Mouse (Mus musculus): ENCODE measurements at regions not wholly inside any gene's neighbourhood (a gene's known extent, or its start where the extent isn't known, plus 50 kb on each side); places are given as distances from the start of the nearest gene placed in this dataset.

DNA sequence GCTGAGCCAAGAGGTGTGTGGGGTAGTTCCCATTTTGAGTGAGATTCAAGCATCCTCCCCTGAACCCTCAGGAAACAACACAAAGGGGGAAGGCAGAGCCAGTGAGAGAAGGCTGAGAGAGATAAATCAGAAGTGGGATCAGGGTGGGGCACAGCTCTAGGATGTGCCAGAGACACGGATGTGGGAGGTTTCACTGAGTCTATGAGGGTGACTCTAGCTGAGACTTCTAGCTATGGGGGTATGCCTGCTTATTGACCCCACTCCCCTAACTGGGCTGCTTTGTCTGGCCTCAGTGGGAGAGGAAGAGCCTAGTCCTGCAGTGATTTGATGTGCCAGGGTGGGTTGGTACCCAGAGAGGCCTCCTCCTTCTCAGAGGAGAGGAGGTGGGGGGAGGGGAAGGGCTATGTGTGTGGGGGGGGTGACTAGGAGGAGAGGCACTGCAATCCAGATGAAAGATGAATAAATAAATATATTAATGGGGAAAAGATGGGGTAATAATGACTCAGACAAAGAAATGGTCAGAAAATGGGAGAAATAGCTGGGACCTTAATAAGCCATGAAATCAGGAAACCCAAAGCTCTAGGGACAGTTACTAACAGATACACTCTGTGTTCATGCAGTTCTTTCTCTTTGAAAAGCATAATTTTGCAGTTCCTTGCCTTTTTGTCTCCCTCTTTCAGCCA is 547.0 kb upstream of the Adamts5 start:
- no peak for ATAC-seq (replicated peaks; ENCODE audit: low FRiP score, low TSS enrichment, poor library complexity, severe bottlenecking)

DNA sequence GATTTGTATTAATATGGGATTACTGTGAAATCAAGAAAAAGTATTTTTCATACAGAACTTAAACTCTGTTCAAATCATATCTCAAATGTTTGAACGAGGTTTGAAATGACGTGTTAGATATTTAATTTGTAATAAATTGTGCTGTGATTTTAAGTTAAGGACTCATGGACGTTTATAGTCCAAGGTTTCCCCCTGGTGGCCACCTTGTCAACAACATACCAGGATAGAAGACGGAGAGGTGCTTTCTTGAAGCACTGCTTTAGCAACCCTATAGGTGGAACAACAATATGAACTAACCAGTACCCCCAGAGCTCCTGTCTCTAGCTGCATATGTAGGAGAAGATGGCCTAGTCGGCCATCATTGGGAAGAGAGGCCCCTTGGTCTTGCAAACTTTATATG is 517.8 kb upstream of the Adamts5 start:
- ATAC-seq (replicated peaks; ENCODE audit: low FRiP score, low TSS enrichment, poor library complexity, severe bottlenecking), result peak; percentile 90

DNA sequence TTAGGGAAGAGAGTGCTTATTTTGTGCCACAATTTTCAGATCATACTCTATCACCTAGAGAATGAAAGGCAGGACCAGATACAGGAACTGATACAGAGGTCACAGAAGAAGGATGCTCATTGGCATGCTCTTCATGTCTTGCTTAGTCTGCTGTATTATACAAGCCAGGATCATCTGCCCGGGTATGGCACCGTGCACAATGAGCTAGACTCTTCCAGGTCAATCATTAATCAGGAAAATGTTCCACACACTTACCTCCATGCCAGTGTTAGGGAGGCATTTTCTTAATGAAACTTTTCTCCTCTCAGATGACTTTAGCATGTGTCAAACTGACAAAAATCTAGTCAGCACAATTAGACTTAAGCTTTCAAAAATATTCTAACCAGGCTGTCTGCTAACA is 502.7 kb upstream of the Adamts5 start:
- no peak for ATAC-seq (replicated peaks; ENCODE audit: low FRiP score, low TSS enrichment, poor library complexity, severe bottlenecking)

DNA sequence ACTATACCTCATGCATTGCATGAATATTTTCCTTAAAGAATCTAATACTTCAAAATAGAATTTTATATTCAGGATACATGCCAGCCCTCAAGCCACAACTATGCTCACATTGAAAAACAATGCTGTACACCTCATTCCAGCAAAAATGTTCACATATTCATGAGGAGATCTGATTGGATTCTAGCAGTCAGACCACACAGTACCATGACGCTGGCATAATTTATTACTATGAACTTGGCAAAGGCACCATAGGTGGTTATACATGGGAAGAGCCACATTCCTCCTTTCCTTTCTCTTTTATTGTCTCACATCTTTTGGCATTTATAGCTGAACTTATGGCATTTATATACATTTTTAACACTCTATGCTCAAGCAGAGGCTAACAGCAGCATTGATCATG is 499.8 kb upstream of the Adamts5 start:
- no peak for ATAC-seq (replicated peaks; ENCODE audit: low FRiP score, low TSS enrichment, poor library complexity, severe bottlenecking)

DNA sequence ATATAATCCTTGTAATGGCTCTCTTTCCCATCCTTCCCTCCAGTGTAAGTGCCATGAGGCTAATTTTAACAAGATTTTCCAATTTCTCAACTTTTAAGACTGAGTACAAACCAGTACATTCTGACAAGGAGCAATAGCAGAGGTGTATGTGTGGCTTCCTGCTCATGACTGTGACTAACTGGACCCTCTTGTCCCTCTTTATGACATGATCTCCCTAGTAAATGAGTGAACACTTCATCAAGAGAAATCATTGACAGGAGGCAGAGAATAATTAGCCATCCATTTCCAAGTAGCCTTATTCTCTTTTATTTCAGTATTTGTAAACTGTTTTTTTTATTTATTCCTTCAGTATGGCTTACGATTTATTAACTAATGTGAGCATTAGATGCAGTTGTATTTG is 497.7 kb upstream of the Adamts5 start:
- ATAC-seq (replicated peaks; ENCODE audit: low FRiP score, low TSS enrichment, poor library complexity, severe bottlenecking), result no peak

DNA sequence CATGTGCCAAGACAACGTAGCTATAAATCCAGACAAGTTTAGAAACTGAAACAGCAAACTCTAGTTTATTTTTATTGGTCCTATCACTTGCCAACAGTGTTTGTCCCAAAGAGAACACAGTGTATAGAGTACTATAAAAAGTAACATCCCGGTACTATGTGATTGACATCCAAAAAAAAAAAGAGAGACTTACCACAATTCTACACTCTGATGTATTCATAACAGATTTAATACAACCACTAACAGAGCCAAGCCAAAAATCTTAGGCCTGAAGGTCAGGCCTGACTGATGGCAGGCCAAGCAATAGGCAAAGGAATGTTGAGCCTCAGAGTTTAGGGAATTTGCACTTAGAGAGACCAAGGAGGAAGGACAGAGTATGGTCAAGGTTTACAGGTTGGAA is 495.9 kb upstream of the Adamts5 start:
- no peak for ATAC-seq (replicated peaks; ENCODE audit: low FRiP score, low TSS enrichment, poor library complexity, severe bottlenecking)

DNA sequence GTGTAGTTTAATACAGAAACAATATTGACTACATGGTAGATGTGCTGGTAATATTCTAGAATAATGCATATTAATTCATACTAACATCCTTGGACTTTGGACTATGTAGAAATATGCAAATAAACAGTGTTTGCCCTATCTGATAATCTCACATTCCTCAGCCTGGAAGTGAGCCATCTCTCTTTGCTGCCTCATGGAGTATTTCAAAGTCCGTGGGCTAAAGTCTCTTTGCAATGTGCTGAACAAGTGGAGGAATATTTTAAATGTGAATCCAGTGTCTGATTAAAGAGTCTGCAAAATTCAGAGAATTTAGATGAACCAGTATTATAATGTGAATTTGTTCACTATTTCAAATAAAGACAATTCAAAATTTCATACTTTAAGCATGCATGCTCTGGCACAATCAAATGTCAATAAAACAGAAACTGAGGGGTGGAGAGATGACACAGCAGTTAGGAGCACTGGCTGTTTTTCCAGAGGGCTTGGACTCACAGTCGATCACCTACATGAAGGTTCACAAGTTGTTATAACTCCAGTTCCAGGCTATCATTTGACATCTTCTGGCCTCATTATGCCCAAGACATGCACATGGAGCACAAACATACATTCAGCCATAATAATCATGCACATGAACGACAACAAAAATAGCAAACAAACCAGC is 487.6 kb upstream of the Adamts5 start:
- no peak for ATAC-seq (replicated peaks; ENCODE audit: low FRiP score, low TSS enrichment, poor library complexity, severe bottlenecking)

DNA sequence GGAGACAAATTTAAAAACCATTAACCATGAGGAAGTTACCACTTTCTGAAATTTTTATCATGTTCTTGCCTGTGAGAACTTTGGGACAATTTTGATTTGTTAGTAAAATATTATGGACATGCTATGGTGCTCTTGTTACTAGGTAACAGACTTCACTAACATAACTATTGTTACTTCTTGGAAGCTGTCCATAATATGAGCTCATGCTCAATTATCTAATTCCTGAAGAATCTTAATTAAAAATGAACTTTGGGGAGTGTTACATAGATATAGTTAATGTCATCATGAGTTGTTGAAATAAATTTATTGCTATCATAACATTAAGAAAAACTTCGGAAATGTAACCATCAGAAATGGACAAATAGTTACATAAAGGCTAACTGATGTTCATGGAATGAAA is 486.5 kb upstream of the Adamts5 start:
- ATAC-seq (replicated peaks; ENCODE audit: low FRiP score, low TSS enrichment, poor library complexity, severe bottlenecking), result no peak

DNA sequence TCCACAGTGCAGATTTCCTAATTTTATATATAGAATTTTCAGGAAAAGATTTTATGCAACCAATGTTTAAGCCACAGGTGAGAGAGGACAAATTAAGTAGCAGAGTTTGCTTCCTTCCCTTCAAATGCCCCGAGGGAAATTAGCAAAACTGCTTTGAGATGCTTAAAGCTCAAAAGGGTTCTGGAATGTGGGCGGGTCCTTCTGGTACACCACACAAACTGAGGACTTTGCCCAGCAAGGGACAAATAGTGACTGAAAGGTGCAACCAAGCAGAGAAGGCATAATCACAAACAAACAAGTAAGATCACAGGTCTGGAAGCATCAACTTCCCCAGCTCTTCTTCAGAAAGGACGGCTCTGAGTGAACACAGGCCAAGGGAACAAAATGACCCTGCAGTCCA is 476.4 kb upstream of the Adamts5 start:
- no peak for ATAC-seq (replicated peaks; ENCODE audit: low FRiP score, low TSS enrichment, poor library complexity, severe bottlenecking)

DNA sequence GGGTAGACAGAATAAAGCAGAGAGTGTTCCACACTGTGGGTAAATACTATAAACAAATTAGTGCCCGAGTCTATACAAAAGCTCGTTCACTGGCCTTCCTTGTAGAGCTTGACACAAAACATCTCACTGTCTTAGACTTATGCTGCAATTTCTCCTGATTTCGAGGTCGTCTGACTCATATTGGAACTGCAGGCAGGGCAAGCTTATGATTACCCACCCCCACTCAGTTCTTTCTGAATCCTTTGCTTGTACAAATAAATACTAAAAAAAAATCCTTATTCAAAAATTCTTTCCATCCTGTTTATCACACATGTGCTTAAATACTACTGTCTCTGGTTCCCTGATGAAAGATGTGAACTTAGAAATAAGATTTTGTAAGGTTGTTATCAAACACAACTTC is 470.0 kb upstream of the Adamts5 start:
- no peak for ATAC-seq (replicated peaks; ENCODE audit: low FRiP score, low TSS enrichment, poor library complexity, severe bottlenecking)

DNA sequence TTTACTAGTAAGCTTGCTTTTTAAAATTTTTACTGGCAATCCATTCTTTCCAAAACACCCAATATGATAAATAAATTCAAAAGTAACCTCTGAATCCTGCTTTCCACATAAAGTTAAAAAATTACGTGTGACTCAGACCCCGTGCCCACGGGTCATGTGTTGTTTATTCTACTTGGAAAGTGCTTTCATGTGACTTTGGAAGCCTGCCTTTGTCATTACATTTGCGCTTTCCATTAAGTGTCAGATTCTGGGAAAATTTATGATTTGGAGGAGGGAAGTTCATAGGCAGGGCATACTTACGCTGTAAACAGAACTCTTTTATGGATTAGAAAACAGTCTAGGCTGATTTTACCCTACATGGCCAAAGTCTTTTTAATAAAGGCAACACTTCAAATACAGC is 466.8 kb upstream of the Adamts5 start:
- no peak for ATAC-seq (replicated peaks; ENCODE audit: low FRiP score, low TSS enrichment, poor library complexity, severe bottlenecking)

DNA sequence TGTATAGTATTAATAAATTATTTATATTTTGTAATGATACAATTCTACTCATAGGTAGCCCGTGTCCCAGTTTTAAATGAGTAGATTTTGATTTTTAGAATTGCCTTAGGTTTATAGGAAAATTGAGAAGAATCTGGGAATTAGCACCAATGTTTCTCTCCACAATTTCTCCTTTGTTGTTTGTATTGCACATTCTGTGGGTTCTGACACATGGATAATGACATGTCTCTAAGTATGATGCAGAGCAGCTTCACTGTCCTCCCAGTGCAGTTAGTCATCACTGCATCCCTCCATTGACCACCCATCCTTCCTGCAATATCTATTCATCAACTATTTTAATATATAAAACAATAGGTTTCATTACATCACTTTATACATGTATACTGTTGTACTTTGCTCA is 464.6 kb upstream of the Adamts5 start:
- no peak for ATAC-seq (replicated peaks; ENCODE audit: low FRiP score, low TSS enrichment, poor library complexity, severe bottlenecking)

DNA sequence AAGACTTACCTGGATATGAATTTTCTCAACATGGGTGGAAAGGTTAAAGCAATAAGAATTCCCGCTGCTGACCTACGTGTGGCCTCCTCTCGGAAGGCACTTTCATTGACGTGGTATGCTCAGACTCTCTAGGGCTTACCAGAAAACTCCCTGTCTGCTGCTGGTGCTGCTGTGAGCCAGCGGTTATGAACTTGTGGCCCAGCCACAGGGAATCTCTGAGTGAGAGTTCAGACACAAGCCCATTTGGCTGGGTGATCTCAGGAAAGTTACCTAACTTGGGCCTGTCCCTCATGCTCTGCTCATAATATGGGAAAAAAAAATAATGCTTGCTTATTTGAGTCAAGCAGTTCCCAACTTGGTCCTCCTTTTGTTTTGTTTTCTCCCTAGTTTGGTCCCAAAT is 459.5 kb upstream of the Adamts5 start:
- no peak for ATAC-seq (replicated peaks; ENCODE audit: low FRiP score, low TSS enrichment, poor library complexity, severe bottlenecking)

DNA sequence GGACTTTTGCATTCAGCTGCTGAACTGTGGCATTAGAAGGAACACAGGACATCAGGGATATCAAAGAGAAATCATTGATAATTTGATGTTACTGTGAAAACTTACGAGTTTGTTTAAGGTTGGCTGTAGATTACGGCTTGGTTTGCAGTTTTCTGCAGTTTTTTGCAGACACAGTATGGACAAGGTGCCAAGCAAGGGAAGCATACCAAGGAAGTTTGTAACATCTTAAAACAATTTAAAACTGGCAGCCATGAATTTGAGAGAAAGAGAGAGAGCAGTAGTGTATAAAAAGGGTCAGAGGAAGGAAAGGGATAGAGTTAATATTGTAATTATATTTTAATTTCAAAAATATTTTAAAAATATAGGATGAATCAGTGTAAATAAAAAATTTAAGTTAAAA is 453.4 kb upstream of the Adamts5 start:
- ATAC-seq (replicated peaks; ENCODE audit: low FRiP score, low TSS enrichment, poor library complexity, severe bottlenecking), result no peak

DNA sequence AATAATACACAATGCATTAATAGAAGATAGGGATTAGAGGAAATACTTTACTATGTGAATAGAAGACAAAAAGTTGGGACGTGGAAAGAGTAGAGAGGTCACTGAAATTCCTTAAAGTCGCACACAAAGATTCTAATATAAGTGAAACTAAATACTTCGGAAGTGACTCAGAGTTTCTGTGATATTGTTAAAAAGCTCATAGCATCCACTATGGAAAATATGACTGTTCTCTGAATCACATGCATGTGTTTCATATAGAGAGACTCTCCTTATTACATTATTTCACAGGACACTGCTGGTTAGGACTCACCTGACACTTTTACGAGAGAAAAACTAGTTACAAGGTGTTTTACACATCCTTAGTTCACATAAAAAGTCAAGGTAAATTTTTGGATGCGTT is 446.1 kb upstream of the Adamts5 start:
- no peak for ATAC-seq (replicated peaks; ENCODE audit: low FRiP score, low TSS enrichment, poor library complexity, severe bottlenecking)

DNA sequence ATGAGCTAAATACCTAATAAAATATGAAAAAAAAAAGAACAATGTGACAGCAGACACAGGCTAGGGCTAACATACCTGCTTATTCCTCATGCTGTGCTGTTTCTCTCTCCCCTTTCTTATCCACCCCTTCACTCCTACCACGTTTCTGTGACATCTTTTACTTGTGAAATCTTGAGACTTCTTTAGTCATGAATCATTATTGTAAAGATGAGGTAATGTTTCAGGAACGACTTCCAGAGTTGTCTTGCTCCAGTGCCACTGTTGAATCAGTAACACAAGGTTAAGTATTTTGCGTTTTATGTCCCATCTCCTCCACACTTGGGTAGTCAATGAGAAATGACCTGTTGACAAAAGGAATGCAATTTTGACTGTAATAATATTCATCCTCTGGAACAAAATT is 445.3 kb upstream of the Adamts5 start:
- ATAC-seq (replicated peaks; ENCODE audit: low FRiP score, low TSS enrichment, poor library complexity, severe bottlenecking), result no peak

DNA sequence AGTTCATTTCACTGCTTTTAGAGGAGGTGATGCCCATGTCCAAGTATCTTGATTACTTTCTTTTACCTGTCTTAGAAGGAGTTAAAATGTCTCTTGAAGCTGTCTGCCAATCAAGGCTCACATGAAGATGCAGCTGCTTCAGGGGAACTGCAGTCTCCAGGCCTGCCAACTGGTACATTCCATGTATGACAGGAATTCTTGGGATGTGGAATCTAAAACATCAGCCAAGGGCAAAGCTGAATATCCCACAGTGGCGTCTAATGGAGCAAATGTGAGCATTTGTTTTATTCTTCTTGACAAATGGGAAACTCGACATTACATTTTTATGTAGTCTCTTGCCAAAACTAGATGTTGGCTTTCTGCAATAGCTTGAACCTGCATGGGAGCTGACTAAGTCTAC is 438.7 kb upstream of the Adamts5 start:
- no peak for ATAC-seq (replicated peaks; ENCODE audit: low FRiP score, low TSS enrichment, poor library complexity, severe bottlenecking)

DNA sequence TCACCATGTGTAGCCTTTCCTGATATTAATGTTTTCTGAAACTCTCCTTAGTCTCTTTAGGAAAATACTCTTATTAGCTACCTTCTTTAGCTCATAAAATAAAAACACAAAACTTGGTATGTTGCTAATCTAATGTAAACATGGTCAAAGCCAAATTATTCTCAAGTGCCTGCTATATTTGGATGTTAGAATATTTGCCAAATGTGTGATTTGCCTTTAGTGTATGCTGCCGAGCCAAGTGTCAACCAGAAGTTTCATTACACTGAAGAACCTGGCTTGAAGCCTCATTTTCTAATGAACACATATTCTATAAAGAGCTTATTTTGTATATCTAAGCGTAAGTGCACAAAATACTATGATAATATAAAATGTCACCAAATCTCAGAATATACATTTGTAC is 423.8 kb upstream of the Adamts5 start:
- ATAC-seq (replicated peaks; ENCODE audit: low FRiP score, low TSS enrichment, poor library complexity, severe bottlenecking), result no peak

DNA sequence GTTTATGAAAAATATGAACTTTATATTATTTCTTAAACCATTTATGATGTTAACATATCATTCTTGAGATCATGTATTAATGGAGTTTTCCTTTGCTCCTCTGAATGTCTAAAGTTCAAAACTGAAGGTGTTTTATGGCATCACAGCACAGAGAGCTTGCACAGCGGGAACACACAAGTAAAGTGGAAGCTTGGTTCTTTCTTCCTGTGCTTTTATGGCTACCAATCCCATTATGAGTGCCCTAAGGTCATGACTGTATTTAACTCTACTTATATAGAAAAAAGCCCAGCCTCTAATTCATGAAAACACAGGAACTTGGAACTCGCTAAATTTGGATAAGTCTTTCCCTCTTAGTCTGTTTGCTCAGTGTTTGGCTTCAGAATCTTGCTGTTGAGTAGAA is 417.3 kb upstream of the Adamts5 start:
- ATAC-seq (replicated peaks; ENCODE audit: low FRiP score, low TSS enrichment, poor library complexity, severe bottlenecking), result no peak

DNA sequence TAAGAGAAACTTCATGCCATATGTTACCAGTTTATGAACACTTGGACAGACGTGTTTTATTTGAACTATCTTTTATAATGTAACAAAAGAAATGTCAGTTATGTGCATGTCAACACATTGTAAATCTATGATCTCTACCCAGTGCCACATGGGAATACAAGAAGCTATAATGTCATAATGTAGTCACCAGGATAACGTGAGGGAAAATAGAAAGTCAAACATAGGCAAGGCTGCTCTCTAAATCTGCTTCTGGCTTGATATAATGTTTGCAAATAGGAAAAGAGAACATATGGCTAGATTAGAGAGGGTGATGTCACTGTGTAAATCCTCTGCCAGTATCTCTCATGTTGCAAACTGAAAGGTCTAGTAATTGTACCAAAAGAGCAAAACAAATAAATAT is 408.1 kb upstream of the Adamts5 start:
- no peak for ATAC-seq (replicated peaks; ENCODE audit: low FRiP score, low TSS enrichment, poor library complexity, severe bottlenecking)

DNA sequence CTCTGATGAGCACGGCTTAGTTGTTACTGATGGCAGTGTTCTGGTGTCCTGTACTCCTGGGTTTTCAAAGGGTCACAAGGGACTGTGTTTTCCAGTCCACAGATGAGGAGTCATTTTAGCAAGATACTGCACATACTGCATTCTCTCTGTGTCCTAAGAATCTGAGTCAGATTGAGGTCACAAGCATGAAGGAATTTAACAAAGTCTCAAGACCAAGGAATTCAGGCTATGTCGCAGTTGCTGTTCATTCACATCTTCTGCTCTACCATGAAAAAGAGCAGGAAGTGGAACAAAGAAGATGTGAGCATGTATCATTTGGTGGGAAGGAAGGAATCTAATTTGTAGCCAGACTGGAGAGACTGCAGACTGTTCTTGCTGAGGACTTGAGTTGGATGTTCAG is 402.2 kb upstream of the Adamts5 start:
- ATAC-seq (replicated peaks; ENCODE audit: low FRiP score, low TSS enrichment, poor library complexity, severe bottlenecking), result no peak
